Mouse (Mus musculus) midbrain, embryonic 11.5 days (tissue): ENCODE results near the gene Tmem117. TPM values are rescaled to one million over a fixed set of nuclear protein-coding genes. Genes with fewer than 3 reads are reported as not detected.

Experiments
- ATAC-seq: fragments of 200-750 bp; cut with Nextera tagmentation; 2 replicates; pipeline ENCODE4 v1.8.0; 2017; ENCODE audit warnings: moderate TSS enrichment, moderate library complexity; ENCODE audit not compliant: low FRiP score
- DNase-seq: peaks from one replicate; pipeline ENCODE4 v3.0.0; 2015; ENCODE audit warnings: low spot score; ENCODE audit errors: missing footprints
- H3K27ac ChIP-seq: fragments of 300-500 bp; sonication (generic); 2 replicates; pipeline ENCODE4 v1.5.1; 2014; ENCODE audit warnings: low read depth, low read length
- H3K27me3 ChIP-seq: fragments of 300-500 bp; sonication (generic); 2 replicates; pipeline ENCODE4 v1.6.1; 2014; ENCODE audit warnings: mild to moderate bottlenecking, low read length, moderate library complexity, mixed read lengths; ENCODE audit not compliant: control insufficient read depth, insufficient read depth
- H3K36me3 ChIP-seq: fragments of 300-500 bp; sonication (generic); 2 replicates; pipeline ENCODE4 v1.6.1; 2014; ENCODE audit warnings: mild to moderate bottlenecking, low read length, moderate library complexity, mixed read lengths; ENCODE audit not compliant: control insufficient read depth, insufficient read depth
- H3K4me1 ChIP-seq: fragments of 300-500 bp; sonication (generic); 2 replicates; pipeline ENCODE4 v1.6.1; 2014; ENCODE audit warnings: low read length; ENCODE audit not compliant: control insufficient read depth, insufficient read depth
- H3K4me2 ChIP-seq: fragments of 300-500 bp; sonication (generic); 2 replicates; pipeline ENCODE4 v1.6.1; 2014; ENCODE audit warnings: mild to moderate bottlenecking, moderate library complexity
- H3K4me3 ChIP-seq: fragments of 300-500 bp; sonication (generic); 2 replicates; pipeline ENCODE4 v1.5.1; 2014; ENCODE audit warnings: low read depth, low read length
- H3K9ac ChIP-seq: fragments of 300-500 bp; sonication (generic); 2 replicates; pipeline ENCODE4 v1.6.1; 2014; ENCODE audit warnings: low read length
- H3K9me3 ChIP-seq: fragments of 300-500 bp; sonication (generic); 2 replicates; pipeline ENCODE4 v1.6.1; 2016; ENCODE audit warnings: low read length; ENCODE audit not compliant: control insufficient read depth
- whole genome bisulfite sequencing: fragments of 180-500 bp; shearing (Covaris S2); extraction: QIAGEN DNeasy Blood & Tissue Kit; methylation state at CpG from one replicate; pipeline ENCODE4 v1.1.7; 2014; 5-methylcytosine and 5-hydroxymethylcytosine counted together
- polyA plus RNA-seq: library from polyadenylated mRNA; unstranded; fragments of >200 nt; fragmentation: Nextera tagmentation; extraction: Ambion mirVana; gene quantifications from 2 replicates; pipeline ENCODE4 v1.2.1, GENCODE M21; 2014

Tmem117 gene
- polyA plus RNA-seq: 1.5 and 1.7 TPM in 2 replicates

DNA sequence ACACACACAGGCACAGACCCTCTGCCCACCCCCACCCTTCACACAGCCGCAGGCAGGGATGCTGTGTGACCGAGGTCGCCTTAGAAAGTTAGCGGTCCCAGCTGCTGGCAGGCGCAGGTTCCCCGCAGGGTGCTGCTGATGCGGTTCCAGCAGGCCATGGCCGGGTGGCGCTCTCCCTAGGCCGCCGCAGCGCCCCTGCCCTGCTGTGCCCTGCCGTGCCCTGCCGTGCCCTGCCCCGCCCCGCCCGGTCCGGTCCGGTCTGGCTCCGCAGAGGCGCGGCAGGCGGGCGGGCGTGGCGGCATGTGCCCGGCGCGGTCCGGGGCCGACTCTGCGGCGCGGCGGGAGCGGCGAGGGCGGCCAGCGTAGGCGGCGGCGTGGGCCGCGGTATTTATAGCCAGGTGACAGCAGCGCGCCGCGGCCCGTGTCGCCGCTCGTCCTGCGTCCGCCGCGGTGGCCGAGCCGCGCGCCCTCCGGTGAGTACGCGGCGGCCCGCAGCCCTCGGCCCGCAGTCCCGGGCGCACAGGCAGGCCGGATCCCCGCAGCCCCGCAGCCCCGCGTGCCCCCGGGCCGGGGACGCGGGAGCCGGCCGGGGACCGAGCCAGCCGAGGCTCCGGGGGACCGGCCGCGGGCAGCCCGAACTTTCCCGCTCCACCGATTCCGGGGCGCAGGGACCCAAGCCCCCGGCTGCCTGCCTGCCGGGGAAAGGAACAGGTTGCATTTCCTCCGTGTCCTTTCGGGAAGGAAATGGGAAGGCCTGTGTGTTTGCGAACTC is at the start of gene Tmem117:
Gene Tmem117 (plus strand): TSS at position 403 of the 772 bp plus-strand sequence.
- DNase-seq: peak; percentile 92
- under 1% methylated on average over 67 of the region's 96 CpGs for WGBS
- Histone ChIP-seq H3K9ac (peak within 1 kb of the TSS; percentile 75), H3K4me2 (peak within 1 kb of the TSS; percentile 99), H3K36me3 (no peaks in the 10 kb centered on the region), H3K4me3 (peak within 1 kb of the TSS; percentile 65), H3K27me3 (no peaks in the 10 kb centered on the region), H3K9me3 (no peaks in the 10 kb centered on the region), H3K27ac (no peak within 1 kb of the TSS), H3K4me1 (0 out of 2 replicates have a peak, but pooled peaks cover 2% of the 10 kb centered on the region)
- ATAC-seq: peak; percentile 87

DNA sequence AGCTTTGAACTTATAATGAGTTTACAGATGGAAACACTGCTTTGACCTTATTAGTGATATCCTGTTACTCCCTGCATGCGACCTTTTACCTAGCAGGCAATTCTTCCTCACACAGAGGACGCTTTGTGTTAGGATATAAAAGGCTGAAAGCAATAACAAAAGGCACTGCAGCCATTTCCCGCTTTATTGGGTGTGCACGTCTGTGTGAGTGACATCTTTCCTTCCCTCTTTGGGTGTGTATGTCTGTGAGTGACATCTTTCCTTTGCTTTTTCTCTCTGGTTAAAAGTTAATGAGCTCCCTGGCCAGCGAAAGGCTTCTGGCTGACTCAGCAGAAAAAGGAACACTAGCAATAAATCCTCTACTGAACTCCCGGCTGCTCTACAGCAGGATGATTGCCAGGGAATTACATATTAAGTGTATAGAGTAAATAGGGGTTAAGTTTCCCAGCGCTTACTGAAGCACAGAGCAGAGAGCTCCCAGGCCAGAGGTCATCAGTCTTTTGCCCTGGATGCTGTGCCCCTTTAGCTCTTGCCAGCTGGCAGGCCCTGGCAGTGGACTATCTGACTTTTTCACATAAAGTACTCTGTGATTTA is 46.9 kb upstream of the Tmem117 start:
- Histone ChIP-seq H3K4me1 (no peaks in the 10 kb centered on the region), H3K4me3 (no peak overlapping the region), H3K36me3 (peaks cover 28% of the 10 kb centered on the region), H3K4me2 (no peak overlapping the region), H3K9ac (no peak overlapping the region), H3K27ac (no peak overlapping the region), H3K9me3 (no peaks in the 10 kb centered on the region), H3K27me3 (no peaks in the 10 kb centered on the region)
- ATAC-seq (no peak), DNase-seq (no peak)
- WGBS: 69% methylated on average over 7 of the region's 7 CpGs

DNA sequence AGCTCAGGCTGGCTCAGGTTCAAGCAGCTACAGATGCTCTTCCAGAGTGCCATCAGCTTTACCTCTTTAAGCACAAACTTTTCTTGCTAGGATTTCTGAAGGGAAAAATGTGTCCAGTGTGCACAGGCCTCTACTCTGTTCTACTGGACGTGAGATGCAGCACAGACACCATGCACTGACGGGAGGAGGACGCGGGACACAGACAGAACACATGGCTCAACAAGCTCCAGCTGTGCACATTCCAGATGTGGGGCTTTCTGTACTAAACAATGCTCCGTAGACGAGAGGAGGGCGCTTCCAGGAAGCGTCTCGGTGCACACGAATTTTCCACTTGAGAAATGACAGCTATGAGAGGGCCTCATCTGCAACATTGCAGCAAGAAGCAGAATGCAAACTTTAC is 45.9 kb upstream of the Tmem117 start:
- no peak for DNase-seq
- no peak overlapping the region for H3K27ac ChIP-seq
- WGBS: 89% methylated on average over 10 of the region's 10 CpGs
- H3K4me2 ChIP-seq: no peak overlapping the region
- H3K9me3 ChIP-seq: no peaks in the 10 kb centered on the region
- peaks cover 26% of the 10 kb centered on the region for H3K36me3 ChIP-seq
- no peaks in the 10 kb centered on the region for H3K27me3 ChIP-seq
- H3K9ac ChIP-seq: no peak overlapping the region
- peaks cover under 1% of the 10 kb centered on the region; the same call in 1 of the 2 replicates for H3K4me1 ChIP-seq
- no peak for ATAC-seq
- no peak overlapping the region for H3K4me3 ChIP-seq

DNA sequence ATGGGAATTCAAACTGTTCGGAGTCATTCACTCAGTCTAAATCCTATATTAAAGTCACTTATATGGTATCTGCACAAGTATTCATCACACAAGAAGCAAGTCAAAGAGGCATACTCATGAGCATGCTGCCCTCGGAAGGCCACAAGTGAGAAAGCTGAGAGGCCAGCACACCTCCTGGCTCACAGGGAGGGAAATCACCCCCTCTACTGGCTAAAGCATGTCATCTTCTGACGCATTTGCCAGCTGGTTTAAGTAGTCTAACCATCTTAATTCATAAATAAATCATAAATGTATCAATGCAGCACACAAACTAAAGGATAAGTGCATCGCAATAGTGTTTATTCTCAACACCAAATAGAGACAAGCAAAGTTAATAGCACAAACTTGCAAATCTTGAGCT is 44.3 kb upstream of the Tmem117 start:
- DNase-seq (no peak), ATAC-seq (no peak)
- peaks cover 10% of the 10 kb centered on the region; the same call in 1 of the 2 replicates for H3K4me1 ChIP-seq
- no peak overlapping the region for H3K27ac ChIP-seq
- H3K9me3 ChIP-seq: no peaks in the 10 kb centered on the region
- H3K9ac ChIP-seq: no peak overlapping the region
- no peak overlapping the region for H3K4me2 ChIP-seq
- WGBS: 83% methylated on average over 4 of the region's 4 CpGs
- H3K4me3 ChIP-seq: no peak overlapping the region
- H3K27me3 ChIP-seq: no peaks in the 10 kb centered on the region
- H3K36me3 ChIP-seq: peaks cover 22% of the 10 kb centered on the region; the same call in 1 of the 2 replicates

DNA sequence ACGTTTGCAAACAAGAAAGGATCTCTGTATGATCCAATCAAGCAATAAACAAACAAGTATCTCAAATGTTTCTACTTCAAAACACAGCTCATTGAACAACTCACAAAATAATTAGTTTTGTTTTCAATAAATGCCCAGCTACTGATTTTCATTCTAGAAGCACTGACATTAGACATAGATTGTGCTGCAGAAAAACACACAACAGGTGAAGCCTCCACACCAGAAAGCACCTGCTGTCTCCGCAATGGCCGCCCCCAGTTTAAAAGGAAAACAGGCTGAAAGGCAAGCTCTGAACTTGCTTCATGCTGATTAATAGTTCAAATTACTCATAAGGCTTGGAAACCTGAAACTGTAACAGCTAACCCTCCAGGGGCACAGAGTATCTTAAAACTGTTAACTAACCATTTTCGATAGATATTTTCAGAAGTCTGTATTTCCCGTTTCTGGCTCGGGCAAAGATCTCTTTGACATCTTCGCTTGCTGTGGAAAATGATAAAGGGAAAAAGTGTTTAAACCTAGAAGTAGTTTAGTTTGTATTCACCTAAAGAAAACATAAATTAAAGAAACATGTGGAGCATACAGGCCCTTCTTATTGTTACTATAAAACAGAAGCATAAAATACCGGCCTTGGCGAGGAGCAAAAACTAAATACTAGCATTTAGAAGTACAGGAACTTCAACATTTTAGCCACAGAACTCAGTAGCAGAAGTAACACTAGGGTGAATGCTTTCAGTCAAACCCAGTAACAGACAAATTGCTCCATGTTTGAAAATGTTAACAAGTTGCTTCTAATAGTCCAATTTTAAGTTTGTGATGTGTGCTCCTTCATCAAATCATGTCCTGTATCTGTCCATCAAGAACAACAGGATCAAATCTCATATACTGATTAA is 41.0 kb upstream of the Tmem117 start:
- no peaks in the 10 kb centered on the region for H3K27me3 ChIP-seq
- H3K36me3 ChIP-seq: peaks cover 7% of the 10 kb centered on the region; the same call in 1 of the 2 replicates
- WGBS: 91% methylated on average over 9 of the region's 9 CpGs
- no peak overlapping the region for H3K27ac ChIP-seq
- no peak overlapping the region for H3K9ac ChIP-seq
- H3K4me1 ChIP-seq: peaks cover 10% of the 10 kb centered on the region; the same call in 1 of the 2 replicates
- H3K4me3 ChIP-seq: no peak overlapping the region
- ATAC-seq (no peak), DNase-seq (no peak)
- no peaks in the 10 kb centered on the region for H3K9me3 ChIP-seq
- no peak overlapping the region for H3K4me2 ChIP-seq

DNA sequence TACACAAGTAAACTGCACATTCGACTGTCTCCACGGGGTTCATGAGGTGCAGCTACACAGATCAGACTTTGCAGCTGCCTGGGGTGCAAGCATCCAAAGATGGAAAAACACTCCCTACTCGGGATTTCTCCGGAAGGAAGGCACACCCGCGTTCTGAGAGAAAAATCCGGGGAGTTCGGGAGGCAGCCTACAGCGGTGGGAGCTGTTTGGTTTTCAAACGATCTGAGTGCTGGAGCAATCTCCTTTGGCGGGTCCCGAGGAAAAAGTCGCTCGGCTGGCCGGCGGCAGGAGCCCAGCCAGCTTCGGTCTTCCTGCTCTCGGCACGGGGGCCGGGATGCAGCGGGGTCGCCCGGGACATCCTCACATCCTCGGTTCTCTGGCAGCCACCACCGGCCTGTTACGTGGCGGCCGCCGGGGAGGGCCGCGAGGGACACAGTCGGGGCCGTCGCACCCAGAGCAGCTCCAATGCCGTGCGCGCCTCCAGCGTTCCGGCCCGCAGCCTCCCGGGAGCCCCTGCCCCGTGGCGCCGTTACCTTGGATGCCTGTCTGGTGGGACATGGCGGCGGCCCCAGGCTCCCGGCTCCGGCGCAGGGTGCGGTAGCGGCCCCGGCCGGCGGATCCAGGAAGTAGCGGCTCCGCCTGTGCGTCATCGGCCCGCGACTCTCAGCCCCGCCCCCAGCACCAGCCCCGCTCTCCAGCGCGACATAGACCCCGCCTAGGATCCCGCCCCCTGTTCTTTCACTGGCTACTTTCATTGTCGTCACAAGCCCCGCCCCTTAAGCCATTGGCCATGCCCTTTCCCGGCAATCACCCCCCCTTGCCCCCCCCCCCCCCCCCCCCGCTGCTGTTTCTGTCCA is 39.6 kb upstream of the Tmem117 start, which contains the start of gene Twf1:
Gene Twf1 (minus strand): TSS at position 671 of the 857 bp plus-strand sequence.
- Histone ChIP-seq H3K4me1 (peaks cover 10% of the 10 kb centered on the region; the same call in 1 of the 2 replicates), H3K4me3 (peak within 1 kb of the TSS; percentile 91), H3K4me2 (peak within 1 kb of the TSS; percentile 74), H3K27ac (peak within 1 kb of the TSS; percentile 35; the same call in 1 of the 2 replicates), H3K27me3 (no peaks in the 10 kb centered on the region), H3K9ac (peak within 1 kb of the TSS; percentile 91), H3K36me3 (no peaks in the 10 kb centered on the region), H3K9me3 (no peaks in the 10 kb centered on the region)
- DNase-seq: peak; percentile 100
- WGBS: under 1% methylated on average over 67 of the region's 70 CpGs
- ATAC-seq: peak; percentile 99

DNA sequence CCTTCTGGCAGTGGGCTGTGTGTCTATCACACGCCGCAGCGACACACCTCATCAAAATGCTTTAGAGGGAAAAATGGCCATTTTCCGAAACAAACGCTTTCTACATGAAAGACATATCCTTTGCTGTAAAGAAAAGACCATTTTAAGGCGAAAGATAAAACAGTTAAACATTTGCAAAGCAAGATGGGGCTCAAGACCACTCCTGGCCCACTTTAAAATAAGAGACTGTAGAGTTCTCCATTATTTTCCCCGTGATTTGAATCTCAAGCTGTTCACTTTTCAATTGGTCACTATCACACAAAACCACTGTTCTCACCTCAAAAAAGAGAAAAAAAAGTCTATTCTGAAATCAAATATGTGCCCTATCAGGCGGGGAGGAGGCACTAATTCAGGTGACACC is 38.9 kb upstream of the Tmem117 start:
- H3K4me2 ChIP-seq: peak overlapping the region; percentile 41
- peak overlapping the region; percentile 91 for H3K4me3 ChIP-seq
- DNase-seq (peak; percentile 93), ATAC-seq (peak; percentile 14)
- H3K4me1 ChIP-seq: peaks cover 10% of the 10 kb centered on the region; the same call in 1 of the 2 replicates
- H3K9ac ChIP-seq: peak overlapping the region; percentile 57
- H3K9me3 ChIP-seq: no peaks in the 10 kb centered on the region
- H3K27me3 ChIP-seq: no peaks in the 10 kb centered on the region
- H3K36me3 ChIP-seq: no peaks in the 10 kb centered on the region
- H3K27ac ChIP-seq: no peak overlapping the region
- WGBS: 13% methylated on average over 8 of the region's 8 CpGs

DNA sequence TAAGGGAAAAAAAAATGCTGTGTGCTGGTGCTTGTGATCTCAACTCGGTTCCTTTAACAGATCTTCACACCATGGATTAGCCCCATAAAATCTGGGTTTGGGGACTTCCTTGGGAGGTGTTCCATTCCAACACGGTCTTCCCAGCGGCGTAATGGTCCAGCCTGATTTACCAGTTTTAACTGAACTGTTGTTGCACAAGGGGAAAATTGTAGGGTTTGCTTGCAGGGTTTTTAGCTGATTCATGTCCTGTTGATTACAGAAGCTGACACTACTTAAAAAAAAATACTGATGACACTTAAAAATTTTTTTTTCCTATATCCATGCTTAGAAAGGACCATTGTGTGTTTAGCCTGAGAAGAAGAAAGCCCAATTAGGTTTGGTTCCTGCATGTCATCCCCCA is 37.7 kb upstream of the Tmem117 start:
- no peak for ATAC-seq
- 88% methylated on average over 4 of the region's 4 CpGs for WGBS
- H3K36me3 ChIP-seq: no peaks in the 10 kb centered on the region

More for the DNA sequence above, 37.7 kb upstream of the Tmem117 start:
- Histone ChIP-seq H3K27me3 (no peaks in the 10 kb centered on the region), H3K27ac (no peak overlapping the region), H3K9ac (no peak overlapping the region), H3K4me1 (peaks cover 10% of the 10 kb centered on the region; the same call in 1 of the 2 replicates), H3K9me3 (no peaks in the 10 kb centered on the region), H3K4me3 (no peak overlapping the region), H3K4me2 (no peak overlapping the region)
- no peak for DNase-seq
